Comparison of ENCODE assay signal across 26 mouse cellular contexts in genomic region chr5:24638131-24638530, GRCm38 (mm10).
"Had no signal": no experiment of that assay in that cellular context is flagged by ENCODE, and none has a peak within 500 bp of the region (broad histone marks: within the 10 kb centered on the region; RNA-seq: fewer than 3 reads in every experiment).

No protein-coding gene starts in this region.

- H3K36me3 ChIP-seq: heart, embryonic 13.5 days; heart, embryonic 15.5 days; hindbrain, embryonic 13.5 days; hindbrain, embryonic 15.5 days; kidney, embryonic 15.5 days; limb, embryonic 13.5 days; limb, embryonic 15.5 days; liver, embryonic 12.5 days had no signal

- H3K27ac ChIP-seq: heart, adult 2 months; heart, embryonic 13.5 days; heart, embryonic 15.5 days; hindbrain, embryonic 13.5 days; hindbrain, embryonic 15.5 days; hindbrain, postnatal 0 days; kidney, embryonic 15.5 days; kidney, postnatal 0 days; limb, embryonic 13.5 days; limb, embryonic 15.5 days; liver, embryonic 12.5 days; liver, embryonic 14.5 days had no signal

- H3K9me3 ChIP-seq: heart, embryonic 13.5 days; heart, embryonic 15.5 days; hindbrain, embryonic 13.5 days; hindbrain, embryonic 15.5 days; kidney, embryonic 15.5 days; limb, embryonic 13.5 days; limb, embryonic 15.5 days; liver, embryonic 12.5 days had no signal

- H3K4me1 ChIP-seq: heart, embryonic 13.5 days; heart, embryonic 15.5 days; hindbrain, embryonic 15.5 days; kidney, embryonic 15.5 days; limb, embryonic 13.5 days; limb, embryonic 15.5 days; liver, embryonic 12.5 days had no signal

- H3K9ac ChIP-seq: heart, embryonic 13.5 days; heart, embryonic 15.5 days; hindbrain, embryonic 13.5 days; hindbrain, embryonic 15.5 days; kidney, embryonic 15.5 days; limb, embryonic 13.5 days; limb, embryonic 15.5 days; liver, embryonic 12.5 days; liver, embryonic 14.5 days had no signal

- H3K4me3 ChIP-seq: heart, adult 2 months; heart, embryonic 13.5 days; heart, embryonic 15.5 days; hindbrain, embryonic 13.5 days; hindbrain, embryonic 15.5 days; kidney, embryonic 15.5 days; limb, embryonic 13.5 days; limb, embryonic 15.5 days; liver, embryonic 12.5 days had no signal

- ATAC-seq: hindbrain, postnatal 0 days; intestine, embryonic 16.5 days; liver, embryonic 12.5 days had no signal

- DNase-seq: gastrocnemius, postnatal 14 days; gastrocnemius, postnatal 36 days; heart, adult 2 months; heart, postnatal 14 days; heart, postnatal 36 days; kidney, adult 11 months; kidney, adult 2 months; kidney, adult 9 months; kidney, postnatal 14 days; kidney, postnatal 36 days; layer of hippocampus, adult 9-11 months; layer of hippocampus, postnatal 36 days; left cerebral cortex, postnatal 4 days had no signal

- H3K4me2 ChIP-seq: heart, embryonic 11.5 days; heart, embryonic 13.5 days; heart, embryonic 15.5 days; hindbrain, embryonic 13.5 days; hindbrain, embryonic 15.5 days; kidney, embryonic 15.5 days; limb, embryonic 13.5 days; limb, embryonic 15.5 days; liver, embryonic 12.5 days had no signal

- H3K27me3 ChIP-seq: heart, embryonic 13.5 days; heart, embryonic 15.5 days; hindbrain, embryonic 13.5 days; hindbrain, embryonic 15.5 days; kidney, embryonic 15.5 days; limb, embryonic 13.5 days; limb, embryonic 15.5 days had no signal
